Mouse (Mus musculus) midbrain, embryonic 12.5 days (tissue): Measurements from ENCODE around the gene Gm28051. TPM values are rescaled to one million over a fixed set of nuclear protein-coding genes. Genes with fewer than 3 reads are reported as not detected.
A peak's percentile ranks its signal among the peaks of the same experiment; 100 is the strongest.

ENCODE experiments used
- ATAC-seq: fragments of 200-750 bp; cut with Nextera tagmentation; 2 replicates; pipeline ENCODE4 v1.8.0; 2017; ENCODE audit warnings: low read depth, moderate TSS enrichment, moderate library complexity; ENCODE audit not compliant: low FRiP score
- H3K27ac ChIP-seq: fragments of 300-500 bp; sonication (generic); replicated peaks from 2 replicates; pipeline ENCODE4 v1.5.1; 2016; ENCODE audit warnings: mild to moderate bottlenecking
- H3K27me3 ChIP-seq: fragments of 300-500 bp; sonication (generic); 2 replicates; pipeline ENCODE4 v1.6.1; 2016; ENCODE audit warnings: mild to moderate bottlenecking
- H3K36me3 ChIP-seq: fragments of 300-500 bp; sonication (generic); 2 replicates; pipeline ENCODE4 v1.6.1; 2016
- H3K4me1 ChIP-seq: fragments of 300-500 bp; sonication (generic); 2 replicates; pipeline ENCODE4 v1.6.1; 2016
- H3K4me2 ChIP-seq: fragments of 300-500 bp; sonication (generic); replicated peaks from 2 replicates; pipeline ENCODE4 v1.6.1; 2016; ENCODE audit warnings: mild to moderate bottlenecking, moderate library complexity
- H3K4me3 ChIP-seq: fragments of 300-500 bp; sonication (generic); 2 replicates; pipeline ENCODE4 v1.5.1; 2016; ENCODE audit warnings: mild to moderate bottlenecking
- H3K9ac ChIP-seq: fragments of 300-500 bp; sonication (generic); replicated peaks from 2 replicates; pipeline ENCODE4 v1.6.1; 2016; ENCODE audit warnings: mild to moderate bottlenecking, moderate library complexity
- H3K9me3 ChIP-seq: fragments of 300-500 bp; sonication (generic); 2 replicates; pipeline ENCODE4 v1.6.1; 2016; ENCODE audit warnings: mild to moderate bottlenecking
- WGBS: fragments of 180-500 bp; shearing (Covaris S2); methylation state at CpG from one replicate; pipeline ENCODE4 v1.1.7; 2016; 5-methylcytosine and 5-hydroxymethylcytosine counted together
- polyA plus RNA-seq: library from polyadenylated mRNA; unstranded; fragments of >200 nt; fragmentation: Nextera tagmentation; extraction: Ambion mirVana; gene quantifications from 2 replicates; pipeline ENCODE4 v1.2.1, GENCODE M21; 2016

Gm28051 gene
- polyA plus RNA-seq, 1 experiment from 2014 or later, result not detected

DNA sequence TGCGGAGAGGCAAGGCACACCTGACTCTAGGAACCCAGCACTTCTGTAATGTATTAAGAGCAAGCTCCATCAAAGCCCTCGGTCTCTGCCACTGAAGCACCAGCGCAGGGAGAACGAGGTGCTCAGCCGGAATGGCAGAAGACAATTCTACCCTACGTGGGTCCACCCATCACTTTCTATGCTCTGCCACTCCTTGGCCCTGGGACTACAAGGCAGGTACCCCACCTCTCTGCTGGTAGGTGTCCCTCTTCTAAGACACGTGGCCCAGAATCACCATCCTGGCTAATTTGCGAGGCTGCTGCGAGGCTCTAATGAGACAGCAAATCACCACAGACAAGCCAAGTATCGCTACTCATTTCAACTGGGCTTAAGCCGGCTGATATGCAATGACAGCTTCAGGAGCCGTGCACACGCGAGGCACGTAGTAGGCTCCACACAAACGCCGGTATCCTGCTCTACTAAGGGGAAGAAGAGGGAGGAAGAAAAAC, 53.6 kb downstream of the Gm28051 start:
- Histone ChIP-seq H3K9ac (peak overlapping the region; percentile 79), H3K9me3 (no peaks in the 10 kb centered on the region), H3K4me3 (peak overlapping the region; percentile 85), H3K36me3 (no peaks in the 10 kb centered on the region), H3K4me2 (peak overlapping the region; percentile 94), H3K27me3 (peaks cover 16% of the 10 kb centered on the region), H3K4me1 (peaks cover 51% of the 10 kb centered on the region), H3K27ac (peak overlapping the region; percentile 69; the same call in 1 of the 2 replicates)
- WGBS, result 6% methylated on average over 17 of the region's 17 CpGs
- 0 out of 2 replicates have a peak, but pooled peaks have one; percentile 11 for ATAC-seq

DNA sequence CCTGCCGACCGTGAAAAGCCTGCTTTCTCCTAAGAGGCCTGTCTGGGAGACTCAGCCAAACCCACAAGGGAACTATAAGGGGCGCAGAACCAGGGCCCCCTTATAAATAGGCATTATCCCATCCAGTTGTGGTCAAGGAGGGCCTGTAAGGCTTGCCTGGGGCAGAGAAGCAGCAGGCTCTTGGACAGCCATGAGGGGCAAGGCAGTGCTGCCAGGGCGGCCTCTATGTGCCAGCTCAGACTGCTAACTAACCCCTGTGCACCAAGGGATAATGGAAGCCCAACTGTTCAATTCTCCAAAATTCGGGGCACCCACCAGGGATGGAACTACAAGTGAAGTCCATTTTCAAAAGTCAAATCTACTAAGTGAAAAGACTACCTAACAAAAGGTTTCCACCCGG, 54.1 kb downstream of the Gm28051 start:
- Histone ChIP-seq H3K4me1 (peaks cover 56% of the 10 kb centered on the region), H3K4me3 (peak overlapping the region; percentile 85), H3K9me3 (no peaks in the 10 kb centered on the region), H3K27me3 (peaks cover 16% of the 10 kb centered on the region), H3K27ac (0 out of 2 replicates have a peak overlapping the region, but pooled peaks have one; percentile 20), H3K36me3 (no peaks in the 10 kb centered on the region), H3K9ac (peak overlapping the region; percentile 79; the same call in 1 of the 2 replicates), H3K4me2 (peak overlapping the region; percentile 94)
- no peak for ATAC-seq
- 29% methylated on average over 6 of the region's 6 CpGs for WGBS

DNA sequence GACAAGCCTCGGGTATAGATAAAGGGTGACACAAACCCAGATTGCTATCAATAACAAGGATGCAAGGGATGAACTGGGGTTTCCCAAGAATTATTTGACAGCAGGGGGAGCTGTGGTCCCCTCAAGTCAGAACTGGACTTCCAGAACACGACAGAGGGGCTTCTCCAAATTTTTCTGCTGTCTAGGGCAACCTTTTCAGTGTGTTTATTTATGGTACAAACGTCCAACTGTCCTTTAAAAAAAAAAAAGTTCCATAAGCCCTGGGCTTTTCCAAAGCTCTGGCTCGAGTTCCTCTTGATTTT, 54.5 kb downstream of the Gm28051 start:
- Histone ChIP-seq H3K27me3 (peaks cover 16% of the 10 kb centered on the region), H3K36me3 (no peaks in the 10 kb centered on the region), H3K4me3 (peak overlapping the region; percentile 85), H3K9ac (no peak overlapping the region), H3K9me3 (no peaks in the 10 kb centered on the region), H3K4me2 (peak overlapping the region; percentile 94), H3K4me1 (peaks cover 60% of the 10 kb centered on the region), H3K27ac (0 out of 2 replicates have a peak overlapping the region, but pooled peaks have one; percentile 20)
- no peak for ATAC-seq
- 1% methylated on average over 4 of the region's 4 CpGs for WGBS

DNA sequence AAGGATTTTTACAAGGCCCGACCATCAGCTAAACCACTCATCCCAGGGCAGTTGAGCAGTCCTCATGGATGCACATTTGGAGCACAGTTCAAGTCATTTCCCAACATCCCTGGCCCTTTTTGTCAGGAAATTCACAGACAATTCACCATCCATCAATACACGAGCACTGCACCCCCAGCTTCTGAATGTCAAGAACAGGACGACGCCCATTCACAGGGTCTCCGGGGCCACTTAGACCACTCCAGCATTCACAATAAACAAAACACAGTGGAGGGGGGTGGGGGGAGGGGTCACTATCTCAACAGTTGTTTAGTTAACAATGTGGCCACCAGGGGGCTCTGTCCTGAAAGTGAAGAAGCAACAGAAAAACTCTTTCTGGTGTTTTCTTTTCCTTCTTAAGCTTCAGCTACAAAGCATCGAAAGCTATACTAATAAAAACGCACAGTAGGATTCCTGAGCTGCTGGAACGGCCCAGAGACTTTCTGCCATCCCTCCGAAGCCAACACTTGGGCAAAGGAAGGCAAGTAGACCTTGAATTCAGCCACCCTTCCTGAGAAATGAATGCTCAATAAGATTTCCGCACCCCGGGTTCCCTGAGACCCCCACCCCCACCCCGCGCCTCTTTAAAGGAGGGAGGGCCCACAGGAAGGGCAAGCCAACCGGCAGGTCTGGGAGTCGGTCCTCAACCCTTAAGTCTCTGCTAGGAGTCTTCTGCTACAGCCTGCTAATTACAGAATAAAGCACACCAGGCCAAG, 55.0 kb downstream of the Gm28051 start:
- 5% methylated on average over 15 of the region's 15 CpGs for WGBS
- Histone ChIP-seq H3K9ac (0 out of 2 replicates have a peak overlapping the region, but pooled peaks have one; percentile 16), H3K27ac (0 out of 2 replicates have a peak overlapping the region, but pooled peaks have one; percentile 40), H3K36me3 (no peaks in the 10 kb centered on the region), H3K27me3 (peaks cover 13% of the 10 kb centered on the region), H3K4me1 (peaks cover 65% of the 10 kb centered on the region), H3K4me2 (peak overlapping the region; percentile 94), H3K4me3 (peak overlapping the region; percentile 85), H3K9me3 (no peaks in the 10 kb centered on the region)
- ATAC-seq, result no peak

DNA sequence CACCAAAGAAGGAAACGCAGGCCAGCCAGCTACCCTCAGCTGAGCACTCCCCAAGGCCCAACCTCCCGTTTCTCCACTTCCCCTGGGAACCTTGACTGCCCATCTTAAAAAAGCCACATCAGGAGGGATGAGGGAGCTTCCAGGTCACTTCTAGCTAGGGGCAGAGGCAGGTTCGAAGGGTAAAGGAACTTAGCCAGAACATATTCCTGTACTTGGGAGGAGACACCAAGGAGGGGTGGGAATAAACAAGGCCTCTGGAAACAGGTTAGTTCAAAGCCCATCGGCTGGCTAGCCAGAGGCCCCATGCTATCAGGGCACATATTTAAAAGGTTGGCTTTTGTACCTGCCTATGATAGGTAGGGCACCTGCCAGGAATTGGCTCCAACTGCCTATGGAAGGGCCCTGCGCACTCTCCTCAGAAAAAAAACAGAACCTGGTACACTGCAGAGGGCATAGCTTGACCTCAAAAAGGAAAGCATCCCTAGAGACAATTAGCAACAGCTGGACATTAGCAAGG, 55.8 kb downstream of the Gm28051 start:
- H3K27ac ChIP-seq, result no peak overlapping the region
- no peak overlapping the region for H3K4me3 ChIP-seq
- 87% methylated on average over 5 of the region's 5 CpGs for WGBS

DNA sequence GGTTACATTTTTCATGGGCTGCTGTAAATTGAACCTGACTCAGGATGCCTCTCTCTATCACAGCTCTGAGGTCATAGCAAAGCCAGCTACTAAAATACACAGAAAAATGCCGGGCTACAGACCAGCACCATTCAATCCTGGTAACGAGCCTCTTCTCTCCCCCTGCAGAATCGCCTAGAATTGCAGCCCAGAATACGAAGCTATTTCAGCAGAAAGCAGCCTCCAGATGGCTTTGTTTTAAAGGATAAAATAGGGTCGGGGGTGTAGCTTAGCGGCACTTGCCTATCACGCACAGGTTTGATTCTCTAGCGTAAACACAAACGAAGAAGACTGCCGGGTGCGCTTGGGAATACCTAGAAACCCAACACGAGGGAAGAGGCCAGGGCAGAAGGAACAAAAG, 57.1 kb downstream of the Gm28051 start:
- H3K36me3 ChIP-seq, result no peaks in the 10 kb centered on the region
- H3K4me2 ChIP-seq, result no peak overlapping the region
- 76% methylated on average over 12 of the region's 12 CpGs for WGBS
- H3K27ac ChIP-seq, result no peak overlapping the region
- no peak overlapping the region for H3K4me3 ChIP-seq
- no peaks in the 10 kb centered on the region for H3K9me3 ChIP-seq
- no peak overlapping the region for H3K9ac ChIP-seq
- peaks cover 74% of the 10 kb centered on the region for H3K4me1 ChIP-seq
- no peak for ATAC-seq
- no peaks in the 10 kb centered on the region for H3K27me3 ChIP-seq

More for the DNA sequence above, 55.8 kb downstream of the Gm28051 start:
- no peak overlapping the region for H3K4me2 ChIP-seq
- H3K9me3 ChIP-seq, result no peaks in the 10 kb centered on the region
- no peaks in the 10 kb centered on the region for H3K36me3 ChIP-seq
- peaks cover 6% of the 10 kb centered on the region; the same call in 1 of the 2 replicates for H3K27me3 ChIP-seq
- peaks cover 73% of the 10 kb centered on the region for H3K4me1 ChIP-seq
- no peak overlapping the region for H3K9ac ChIP-seq
- ATAC-seq, result no peak

DNA sequence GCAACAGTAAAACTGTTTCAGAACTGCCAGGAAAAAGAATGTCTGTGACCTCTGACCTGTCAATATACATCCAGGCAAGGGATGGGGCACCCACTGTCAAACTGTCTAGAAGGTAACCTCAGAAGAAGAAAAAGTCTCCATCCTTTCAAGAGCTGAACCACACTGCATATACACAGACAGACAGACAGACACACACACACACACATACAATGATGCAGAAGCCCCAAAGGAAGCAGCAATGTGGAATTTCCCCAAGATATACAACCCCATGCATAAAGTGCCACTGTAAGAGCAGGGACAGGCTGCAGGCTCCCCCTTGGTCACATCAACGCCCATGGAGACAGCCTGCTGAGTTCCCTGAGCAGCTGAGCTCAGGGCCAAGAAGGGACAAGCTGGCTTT, 58.4 kb downstream of the Gm28051 start:
- H3K27me3 ChIP-seq, result no peaks in the 10 kb centered on the region
- H3K4me1 ChIP-seq, result peaks cover 70% of the 10 kb centered on the region
- no peaks in the 10 kb centered on the region for H3K36me3 ChIP-seq
- no peaks in the 10 kb centered on the region for H3K9me3 ChIP-seq
- no peak for ATAC-seq
- H3K9ac ChIP-seq, result peak overlapping the region; percentile 37; the same call in 1 of the 2 replicates
- H3K27ac ChIP-seq, result peak overlapping the region; percentile 71
- no peak overlapping the region for H3K4me2 ChIP-seq
- no peak overlapping the region for H3K4me3 ChIP-seq
- WGBS, result 24% methylated on average over 1 of the region's 1 CpGs

DNA sequence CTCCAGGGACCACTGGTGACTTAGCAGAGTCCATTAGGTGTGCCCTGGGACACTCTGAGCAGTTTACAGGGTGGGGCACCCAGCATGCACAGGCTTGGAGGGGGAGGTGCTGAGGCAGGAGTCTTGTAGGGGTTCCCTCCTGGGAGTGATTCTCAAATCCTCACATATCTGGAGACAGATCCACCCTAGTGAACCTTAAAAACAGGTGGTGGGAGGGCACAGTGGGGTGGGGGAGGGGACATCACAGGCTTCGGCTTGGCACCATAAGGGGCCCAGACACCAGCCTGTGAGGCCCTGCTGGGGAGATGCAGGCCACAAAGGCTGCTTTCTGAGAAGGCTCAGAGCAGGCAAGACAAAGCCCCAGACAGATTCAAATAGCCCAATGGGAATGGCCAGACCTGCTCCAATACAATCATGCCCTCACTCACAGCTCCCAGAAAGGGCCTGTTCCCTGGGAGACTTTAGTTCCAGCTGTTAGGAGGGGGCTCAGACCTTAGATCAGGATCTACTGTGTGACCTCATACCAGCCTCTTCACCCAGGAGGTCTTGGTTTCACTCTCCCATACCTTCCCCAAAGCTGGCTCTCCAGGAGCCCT, 59.4 kb downstream of the Gm28051 start:
- Histone ChIP-seq H3K36me3 (no peaks in the 10 kb centered on the region), H3K4me1 (peaks cover 61% of the 10 kb centered on the region), H3K9me3 (no peaks in the 10 kb centered on the region), H3K27ac (peak overlapping the region; percentile 71), H3K4me3 (no peak overlapping the region), H3K27me3 (no peaks in the 10 kb centered on the region), H3K4me2 (0 out of 2 replicates have a peak overlapping the region, but pooled peaks have one; percentile 4), H3K9ac (no peak overlapping the region; the same call in 1 of the 2 replicates)
- peak; percentile 76 for ATAC-seq
- 25% methylated on average over 1 of the region's 1 CpGs for WGBS

DNA sequence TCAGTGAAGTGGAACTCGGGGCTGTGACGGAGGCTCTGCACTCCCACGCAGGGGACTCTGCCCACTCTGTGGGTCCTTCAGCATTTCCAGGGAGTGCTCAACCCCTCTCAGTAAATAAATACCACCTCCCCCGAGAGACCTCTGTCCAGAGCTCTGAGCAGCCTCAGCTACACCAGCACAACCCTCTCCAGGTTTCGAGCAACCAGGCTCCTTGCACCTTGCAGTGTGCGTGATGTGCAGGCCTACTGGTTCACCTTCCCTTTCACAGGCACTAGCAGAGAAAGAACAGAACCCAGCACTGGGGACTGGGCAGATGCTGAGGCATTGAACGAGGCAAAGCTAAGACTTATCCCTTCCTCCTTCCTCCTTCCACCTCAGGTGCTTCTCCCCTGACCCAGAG, 60.2 kb downstream of the Gm28051 start:
- ATAC-seq, result no peak
- H3K9me3 ChIP-seq, result no peaks in the 10 kb centered on the region
- WGBS, result 77% methylated on average over 7 of the region's 7 CpGs
- no peak overlapping the region for H3K4me3 ChIP-seq
- H3K36me3 ChIP-seq, result no peaks in the 10 kb centered on the region
- H3K27me3 ChIP-seq, result no peaks in the 10 kb centered on the region
- no peak overlapping the region for H3K9ac ChIP-seq
- no peak overlapping the region for H3K4me2 ChIP-seq
- H3K4me1 ChIP-seq, result peaks cover 53% of the 10 kb centered on the region
- 0 out of 2 replicates have a peak overlapping the region, but pooled peaks have one; percentile 25 for H3K27ac ChIP-seq

DNA sequence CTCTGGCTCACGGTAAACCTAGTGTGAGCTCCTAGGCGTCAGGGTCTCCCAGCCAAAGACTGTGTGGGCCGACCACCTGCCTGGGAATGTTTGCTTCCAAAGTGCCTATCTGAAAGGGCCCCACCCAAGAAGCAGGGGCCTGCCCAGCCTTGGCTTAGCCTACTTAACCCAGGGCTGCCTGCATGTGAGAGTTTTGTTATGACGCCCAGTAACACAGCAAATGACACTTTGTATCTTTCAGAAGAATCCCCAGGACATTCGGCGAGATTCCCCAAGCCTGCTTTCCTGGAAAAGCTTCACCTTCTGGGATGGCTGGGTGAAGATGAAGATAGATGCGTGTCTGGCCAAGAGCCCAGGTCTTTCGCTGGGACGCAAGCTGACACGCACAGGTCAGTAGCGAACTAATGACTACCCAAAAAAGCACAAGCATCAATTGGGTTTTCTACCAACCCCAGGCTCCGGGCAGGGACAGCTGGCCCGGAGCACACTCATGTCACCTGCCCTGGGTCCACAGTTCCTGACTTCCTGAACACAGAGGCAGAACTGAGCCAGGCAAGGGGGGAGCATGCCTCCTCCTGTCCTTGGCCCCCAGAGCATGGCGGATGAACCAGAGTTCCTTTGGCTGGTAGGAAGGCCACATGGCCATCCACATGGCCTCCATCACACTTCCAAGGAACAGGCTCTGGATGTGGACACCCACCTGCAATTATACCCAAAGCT, 60.8 kb downstream of the Gm28051 start:
- Histone ChIP-seq H3K27me3 (no peaks in the 10 kb centered on the region), H3K9me3 (no peaks in the 10 kb centered on the region), H3K4me3 (no peak overlapping the region), H3K36me3 (no peaks in the 10 kb centered on the region), H3K9ac (no peak overlapping the region), H3K4me1 (peaks cover 47% of the 10 kb centered on the region), H3K27ac (no peak overlapping the region), H3K4me2 (no peak overlapping the region)
- no peak for ATAC-seq
- 89% methylated on average over 14 of the region's 14 CpGs for WGBS

DNA sequence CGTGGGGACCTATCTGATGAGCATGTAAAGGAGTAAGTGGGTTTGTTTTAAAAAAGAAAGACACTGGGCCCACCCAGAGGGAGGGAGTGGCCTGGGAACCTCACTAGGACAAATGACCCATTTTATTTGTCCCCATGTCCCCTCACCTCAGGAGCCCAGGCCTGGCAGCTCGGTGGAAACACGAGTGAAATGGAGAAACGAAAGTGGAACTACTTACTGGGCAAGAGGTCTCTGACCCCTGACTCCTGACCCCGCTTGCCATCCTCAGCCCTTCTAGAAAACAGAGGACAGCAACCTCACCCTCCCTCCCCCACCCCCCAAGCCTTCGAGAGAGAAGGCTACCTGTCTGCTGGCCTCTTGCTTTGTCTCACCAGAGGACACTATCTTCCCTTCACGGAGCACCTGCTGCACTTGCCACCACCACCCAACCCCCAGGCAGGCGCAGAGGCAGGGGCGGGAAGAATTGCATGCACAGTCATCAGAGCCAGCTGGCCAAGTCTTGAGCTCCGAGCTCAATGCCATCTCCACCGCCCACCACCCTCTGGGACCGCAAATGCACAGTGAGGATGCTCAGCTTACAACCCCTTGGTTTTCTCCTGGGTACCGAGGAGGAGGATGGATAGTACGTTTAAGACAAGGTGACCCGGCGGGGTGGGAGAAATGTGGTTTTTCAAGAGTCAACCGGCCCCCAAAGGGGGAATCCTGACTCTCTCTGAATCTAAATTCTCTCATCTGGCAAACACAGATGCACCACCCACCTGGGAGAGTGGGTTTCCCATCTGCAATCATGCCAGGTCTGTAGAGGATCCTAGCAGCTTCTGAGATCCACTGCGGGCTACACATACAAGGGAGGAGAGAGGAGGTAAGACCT, 62.0 kb downstream of the Gm28051 start:
- no peak for ATAC-seq
- Histone ChIP-seq H3K9me3 (no peaks in the 10 kb centered on the region), H3K36me3 (no peaks in the 10 kb centered on the region), H3K4me1 (peaks cover 44% of the 10 kb centered on the region), H3K4me2 (no peak overlapping the region), H3K9ac (no peak overlapping the region), H3K27ac (no peak overlapping the region), H3K27me3 (no peaks in the 10 kb centered on the region), H3K4me3 (no peak overlapping the region)
- 61% methylated on average over 18 of the region's 18 CpGs for WGBS
